Mouse (Mus musculus): ENCODE results near the gene Relb. TPM values are rescaled to one million over a fixed set of nuclear protein-coding genes. Genes with fewer than 3 reads are reported as not detected.

The Relb gene
- polyA plus RNA-seq, 1 experiment = 5.8 TPM

DNA sequence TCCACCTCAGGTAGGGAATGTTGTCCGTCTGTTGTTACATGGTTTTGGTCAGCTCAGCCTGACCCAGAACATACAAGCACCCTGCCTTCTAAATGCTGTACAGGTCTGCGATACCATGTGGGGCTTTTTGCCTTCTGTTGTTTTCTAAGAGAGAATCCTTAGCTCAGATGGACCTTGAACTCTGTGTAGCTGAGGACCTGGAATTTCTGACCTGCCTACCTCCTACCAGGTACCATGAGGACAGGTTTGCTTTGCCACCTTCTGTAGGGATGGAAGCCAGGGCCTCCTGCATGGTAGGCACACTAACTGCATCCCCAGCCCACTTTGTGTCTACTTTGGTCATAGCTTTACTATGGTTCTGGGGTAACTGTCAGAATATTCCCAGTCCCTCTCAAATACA lies 63.4 kb downstream of the Relb start:
- Histone ChIP-seq H3K4me3 (replicated peaks; ENCODE audit: insufficient read depth, low read depth, low read length) (no peak overlapping the region), H3K4me1 (ENCODE audit: control insufficient read depth, insufficient read depth, low read length) (no peaks in the 10 kb centered on the region), H3K27me3 (ENCODE audit: control insufficient read depth, insufficient read depth, low read length) (no peaks in the 10 kb centered on the region), H3K27ac (ENCODE audit: insufficient read depth, low read length) (no peak overlapping the region)
- DNase-seq = no peak
- 95% methylated on average over 2 of the region's 2 CpGs for WGBS
- TF ChIP-seq POLR2A (IDR thresholded peaks at IDR 0.05; ENCODE audit: borderline replicate concordance, insufficient read depth, low read length) (no peak), CTCF (IDR thresholded peaks at IDR 0.05; ENCODE audit: borderline replicate concordance, insufficient read depth, low read depth, low read length) (no peak)

DNA sequence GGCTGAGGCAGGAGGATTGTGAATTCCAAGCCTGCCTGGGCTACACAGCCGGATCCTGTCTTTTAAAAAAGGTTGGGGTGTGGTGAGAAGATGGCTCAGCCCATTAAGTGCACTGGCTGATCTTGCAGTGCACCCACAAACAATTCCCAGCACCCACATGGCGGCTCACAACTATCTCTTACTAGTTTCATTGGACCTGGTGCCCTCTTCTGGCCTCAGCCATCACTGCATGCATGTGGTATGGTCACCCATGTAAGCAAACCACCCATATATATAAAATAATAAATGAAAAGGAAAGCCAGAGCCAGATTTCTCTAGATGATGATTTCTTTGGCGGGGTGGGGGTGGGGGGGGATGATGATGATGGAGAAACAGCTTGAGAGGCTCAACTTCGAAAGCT lies 64.8 kb downstream of the Relb start:
- H3K4me3 ChIP-seq (replicated peaks; ENCODE audit: insufficient read depth, low read depth, low read length) = no peak overlapping the region
- H3K27ac ChIP-seq (ENCODE audit: insufficient read depth, low read length) = no peak overlapping the region
- 93% methylated on average over 4 of the region's 4 CpGs for WGBS
- no peak; the same call in 1 of the 2 replicates for TF ChIP-seq CTCF (IDR thresholded peaks at IDR 0.05; ENCODE audit: borderline replicate concordance, insufficient read depth, low read depth, low read length)
- no peak for TF ChIP-seq POLR2A (IDR thresholded peaks at IDR 0.05; ENCODE audit: borderline replicate concordance, insufficient read depth, low read length)
- DNase-seq = no peak
- H3K27me3 ChIP-seq (ENCODE audit: control insufficient read depth, insufficient read depth, low read length) = no peaks in the 10 kb centered on the region
- H3K4me1 ChIP-seq (ENCODE audit: control insufficient read depth, insufficient read depth, low read length) = peaks cover 3% of the 10 kb centered on the region

GRCm38 (mm10) chr7:19563884-19564283 lies 65.4 kb downstream of the Relb start:
- Histone ChIP-seq H3K4me3 (replicated peaks; ENCODE audit: insufficient read depth, low read depth, low read length) (no peak overlapping the region), H3K27me3 (ENCODE audit: control insufficient read depth, insufficient read depth, low read length) (no peaks in the 10 kb centered on the region), H3K4me1 (ENCODE audit: control insufficient read depth, insufficient read depth, low read length) (peaks cover 8% of the 10 kb centered on the region), H3K27ac (ENCODE audit: insufficient read depth, low read length) (no peak overlapping the region)
- no peak for TF ChIP-seq CTCF (IDR thresholded peaks at IDR 0.05; ENCODE audit: borderline replicate concordance, insufficient read depth, low read depth, low read length)
- TF ChIP-seq POLR2A (IDR thresholded peaks at IDR 0.05; ENCODE audit: borderline replicate concordance, insufficient read depth, low read length) = no peak
- DNase-seq = no peak
- 89% methylated on average over 3 of the region's 3 CpGs for WGBS

DNA sequence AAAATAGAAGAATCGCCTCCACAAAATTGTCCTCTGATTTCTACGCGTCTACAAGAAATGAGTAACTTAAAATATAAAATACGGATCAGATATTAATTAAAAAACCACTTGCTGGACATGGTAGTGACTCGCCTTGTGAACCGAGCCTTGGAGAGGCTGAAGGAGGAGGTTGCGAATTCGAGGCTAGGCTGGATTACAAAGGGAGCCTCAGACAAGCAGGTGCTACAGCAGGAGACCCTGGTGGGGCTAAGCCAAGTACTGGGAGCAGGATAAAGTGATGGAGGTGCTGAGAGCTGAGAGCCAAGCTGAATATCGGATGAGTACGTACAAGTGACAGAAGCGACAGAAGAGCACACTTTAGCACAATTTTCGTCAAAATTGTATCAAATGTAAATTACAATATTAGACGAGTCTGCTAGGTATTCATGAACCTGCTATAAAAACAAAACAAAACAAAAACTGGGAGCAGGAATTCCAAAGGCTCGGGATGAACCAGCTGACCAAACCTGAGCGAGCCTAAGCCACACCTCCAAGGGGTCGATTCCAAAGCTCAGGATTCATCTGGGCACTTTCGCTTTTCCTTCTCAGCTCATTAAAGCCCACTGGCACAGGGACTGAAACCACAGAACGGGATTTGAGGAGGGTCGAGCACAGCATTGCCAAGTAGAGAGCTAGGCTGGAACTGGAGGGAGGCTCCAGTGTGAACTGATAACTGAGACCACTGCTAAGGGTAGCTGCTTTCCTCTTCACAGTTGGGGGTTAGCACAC lies 66.4 kb downstream of the Relb start, which contains the start of gene Ppp1r37:
Ppp1r37 (minus strand) TSS at position 434 of the 768 bp plus-strand sequence.
- Histone ChIP-seq H3K27me3 (ENCODE audit: control insufficient read depth, insufficient read depth, low read length) (no peaks in the 10 kb centered on the region), H3K27ac (ENCODE audit: insufficient read depth, low read length) (peak within 1 kb of the TSS; percentile 97), H3K4me1 (ENCODE audit: control insufficient read depth, insufficient read depth, low read length) (peaks cover 19% of the 10 kb centered on the region), H3K4me3 (replicated peaks; ENCODE audit: insufficient read depth, low read depth, low read length) (peak within 1 kb of the TSS; percentile 91)
- DNase-seq = no peak
- TF ChIP-seq CTCF (IDR thresholded peaks at IDR 0.05; ENCODE audit: borderline replicate concordance, insufficient read depth, low read depth, low read length) (no peak), POLR2A (IDR thresholded peaks at IDR 0.05; ENCODE audit: borderline replicate concordance, insufficient read depth, low read length) (0 out of 2 replicates have a peak, but pooled peaks have one; percentile 19)
- under 1% methylated on average over 19 of the region's 19 CpGs for WGBS

- peaks cover 27% of the 10 kb centered on the region for H3K4me1 ChIP-seq (ENCODE audit: control insufficient read depth, insufficient read depth, low read length)
- under 1% methylated on average over 100 of the region's 102 CpGs for WGBS
Measured at GRCm38 (mm10) chr7:19561765-19562642, 67.2 kb downstream of the Relb start.

DNA sequence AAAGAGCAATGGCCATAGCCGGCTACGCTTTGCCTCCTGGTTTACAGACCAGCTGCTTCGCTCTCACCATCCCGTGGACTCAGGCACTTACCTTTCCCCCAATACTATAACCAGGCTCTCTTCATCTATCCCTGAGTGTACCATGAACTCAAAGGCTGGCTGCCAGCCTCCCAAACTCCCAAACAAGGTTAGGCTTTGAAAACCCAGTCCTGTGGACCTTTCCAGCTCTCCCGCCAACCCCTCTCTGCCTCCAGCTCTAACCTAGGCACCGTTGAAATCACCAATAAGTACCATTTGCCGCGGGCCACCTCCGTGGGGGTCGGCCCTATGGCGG lies 67.8 kb downstream of the Relb start:
- no peak for DNase-seq
- Histone ChIP-seq H3K4me1 (ENCODE audit: control insufficient read depth, insufficient read depth, low read length) (peaks cover 33% of the 10 kb centered on the region), H3K27me3 (ENCODE audit: control insufficient read depth, insufficient read depth, low read length) (no peaks in the 10 kb centered on the region), H3K27ac (ENCODE audit: insufficient read depth, low read length) (peak overlapping the region; percentile 97), H3K4me3 (replicated peaks; ENCODE audit: insufficient read depth, low read depth, low read length) (peak overlapping the region; percentile 91)
- WGBS = 1% methylated on average over 11 of the region's 11 CpGs
- TF ChIP-seq CTCF (IDR thresholded peaks at IDR 0.05; ENCODE audit: borderline replicate concordance, insufficient read depth, low read depth, low read length) = no peak
- TF ChIP-seq POLR2A (IDR thresholded peaks at IDR 0.05; ENCODE audit: borderline replicate concordance, insufficient read depth, low read length) = no peak

More at GRCm38 (mm10) chr7:19561765-19562642, 67.2 kb downstream of the Relb start:
- peak overlapping the region; percentile 91 for H3K4me3 ChIP-seq (replicated peaks; ENCODE audit: insufficient read depth, low read depth, low read length)
- no peaks in the 10 kb centered on the region for H3K27me3 ChIP-seq (ENCODE audit: control insufficient read depth, insufficient read depth, low read length)
- peak overlapping the region; percentile 97 for H3K27ac ChIP-seq (ENCODE audit: insufficient read depth, low read length)
- DNase-seq = peak; percentile 89 to 94
- TF ChIP-seq CTCF (IDR thresholded peaks at IDR 0.05; ENCODE audit: borderline replicate concordance, insufficient read depth, low read depth, low read length) (no peak), POLR2A (IDR thresholded peaks at IDR 0.05; ENCODE audit: borderline replicate concordance, insufficient read depth, low read length) (peak; percentile 30; the same call in 1 of the 2 replicates)

DNA sequence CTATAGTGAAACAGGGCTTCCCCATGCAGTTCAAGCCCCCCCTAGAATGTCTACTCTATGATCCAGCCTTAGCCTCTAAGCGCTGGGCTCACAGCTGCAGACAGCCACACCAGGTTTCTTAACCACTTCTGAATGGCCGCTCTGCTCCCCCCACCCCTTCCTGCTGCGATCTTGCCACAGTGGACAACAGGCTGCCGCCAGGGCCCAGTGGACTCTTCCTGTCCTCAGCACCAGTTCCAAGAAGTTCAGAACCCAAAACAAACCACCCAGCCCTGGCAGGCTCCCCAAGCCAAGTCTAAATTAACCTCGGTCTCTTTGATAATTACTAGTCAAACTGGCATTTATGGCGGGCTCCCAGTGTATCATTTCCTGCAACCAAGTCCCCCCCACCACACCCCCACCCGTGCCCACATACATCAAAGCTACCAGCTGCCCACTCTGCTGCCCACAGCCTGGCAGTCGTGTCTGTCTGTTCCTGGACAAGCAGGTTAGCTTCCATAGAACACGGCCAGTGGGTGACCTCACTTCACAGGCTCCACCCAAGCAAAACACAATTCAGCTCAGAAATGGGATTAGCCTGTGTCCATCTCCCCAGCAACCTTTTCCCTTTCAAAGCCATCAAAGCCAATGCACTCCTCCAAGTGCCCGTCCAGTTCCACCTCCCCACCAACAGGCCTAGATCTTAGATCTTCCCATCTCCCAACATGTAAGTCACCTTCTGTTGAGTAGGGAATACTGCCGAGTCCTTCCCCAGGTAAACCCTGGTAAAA lies 68.6 kb downstream of the Relb start:
- H3K4me1 ChIP-seq (ENCODE audit: control insufficient read depth, insufficient read depth, low read length) = peaks cover 35% of the 10 kb centered on the region
- TF ChIP-seq CTCF (IDR thresholded peaks at IDR 0.05; ENCODE audit: borderline replicate concordance, insufficient read depth, low read depth, low read length) (no peak), POLR2A (IDR thresholded peaks at IDR 0.05; ENCODE audit: borderline replicate concordance, insufficient read depth, low read length) (0 out of 2 replicates have a peak, but pooled peaks have one; percentile 14)
- H3K27me3 ChIP-seq (ENCODE audit: control insufficient read depth, insufficient read depth, low read length) = no peaks in the 10 kb centered on the region
- peak overlapping the region; percentile 91 for H3K4me3 ChIP-seq (replicated peaks; ENCODE audit: insufficient read depth, low read depth, low read length)
- no peak overlapping the region for H3K27ac ChIP-seq (ENCODE audit: insufficient read depth, low read length)
- 2% methylated on average over 11 of the region's 11 CpGs for WGBS
- no peak for DNase-seq
